Mouse (Mus musculus) brain, embryonic 14.5 days (tissue): ENCODE data around the gene Mycbpap. TPM values are rescaled to one million over a fixed set of nuclear protein-coding genes. Genes with fewer than 3 reads are reported as not detected.

ENCODE experiments used
- DNase-seq: peaks from one replicate; pipeline ENCODE4 v3.0.0-alpha.2; 2011; ENCODE audit warnings: low read depth
- CTCF ChIP-seq: fragments of 200-500 bp; IDR thresholded peaks from 2 replicates; pipeline ENCODE4 v1.5.1; 2012; ENCODE audit warnings: inconsistent platforms, mild to moderate bottlenecking, moderate library complexity, borderline replicate concordance; ENCODE audit not compliant: insufficient read depth, insufficient read length; ENCODE audit errors: extremely low read depth
- POLR2A ChIP-seq: fragments of 200-500 bp; IDR thresholded peaks from 2 replicates; pipeline ENCODE4 v1.6.1; 2012; ENCODE audit warnings: mild to moderate bottlenecking, inconsistent platforms, borderline replicate concordance; ENCODE audit not compliant: poor library complexity, insufficient read depth, insufficient read length, severe bottlenecking; ENCODE audit errors: extremely low read depth
- polyA plus RNA-seq: library from polyadenylated mRNA; depleted of rRNA; stranded (reverse); fragments of >200 nt; gene quantifications from 2 replicates; pipeline ENCODE4 v1.2.3, GENCODE M21; 2012

Mycbpap gene
- polyA plus RNA-seq, 1 experiment: 3.0 TPM

DNA sequence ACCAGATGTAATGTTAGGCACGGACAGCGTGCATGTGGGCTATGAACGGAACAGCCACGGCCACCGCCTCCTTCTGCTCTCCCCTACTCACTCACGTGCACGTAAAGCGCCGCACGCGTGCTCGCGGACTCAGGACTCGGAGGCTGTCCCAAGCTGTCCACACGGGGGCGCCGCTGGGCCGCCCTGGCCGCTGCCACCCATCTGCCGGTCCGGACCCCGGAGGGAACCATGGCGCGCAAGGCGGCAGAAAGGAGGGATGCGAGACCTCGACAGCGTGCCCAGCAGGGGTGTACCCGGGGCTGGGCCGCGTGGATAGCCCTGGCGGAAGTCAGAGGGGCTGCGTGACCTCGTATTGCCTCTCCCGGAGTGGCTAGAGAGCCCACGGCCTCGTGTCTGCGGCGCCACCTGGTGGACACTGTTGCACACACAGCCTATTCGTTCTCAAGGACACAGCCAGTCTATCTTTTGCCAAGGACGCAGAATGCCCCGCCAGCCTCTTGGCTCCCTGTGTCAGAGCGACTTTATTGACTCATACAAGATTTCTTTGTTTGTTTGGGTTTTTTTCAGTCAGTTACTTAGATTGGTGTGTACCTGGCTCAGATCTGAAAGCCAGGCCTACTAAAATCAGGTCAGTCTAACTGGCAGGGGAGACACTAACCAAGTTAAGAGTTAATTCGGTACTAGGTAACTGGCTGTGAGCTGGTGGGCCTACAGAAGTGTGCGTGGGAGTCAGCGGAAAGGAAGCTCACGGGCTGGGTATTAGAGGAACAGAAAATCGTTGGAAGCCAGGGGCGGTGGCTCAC, 27.5 kb upstream of the Mycbpap start, which contains the start of gene Rsad1:
TSS of gene Rsad1 (minus strand) at position 368 of the 803 bp plus-strand sequence.
- DNase-seq: peak; percentile 96
- TF ChIP-seq POLR2A (peak; percentile 10; the same call in 1 of the 2 replicates), CTCF (peak; percentile 79)

DNA sequence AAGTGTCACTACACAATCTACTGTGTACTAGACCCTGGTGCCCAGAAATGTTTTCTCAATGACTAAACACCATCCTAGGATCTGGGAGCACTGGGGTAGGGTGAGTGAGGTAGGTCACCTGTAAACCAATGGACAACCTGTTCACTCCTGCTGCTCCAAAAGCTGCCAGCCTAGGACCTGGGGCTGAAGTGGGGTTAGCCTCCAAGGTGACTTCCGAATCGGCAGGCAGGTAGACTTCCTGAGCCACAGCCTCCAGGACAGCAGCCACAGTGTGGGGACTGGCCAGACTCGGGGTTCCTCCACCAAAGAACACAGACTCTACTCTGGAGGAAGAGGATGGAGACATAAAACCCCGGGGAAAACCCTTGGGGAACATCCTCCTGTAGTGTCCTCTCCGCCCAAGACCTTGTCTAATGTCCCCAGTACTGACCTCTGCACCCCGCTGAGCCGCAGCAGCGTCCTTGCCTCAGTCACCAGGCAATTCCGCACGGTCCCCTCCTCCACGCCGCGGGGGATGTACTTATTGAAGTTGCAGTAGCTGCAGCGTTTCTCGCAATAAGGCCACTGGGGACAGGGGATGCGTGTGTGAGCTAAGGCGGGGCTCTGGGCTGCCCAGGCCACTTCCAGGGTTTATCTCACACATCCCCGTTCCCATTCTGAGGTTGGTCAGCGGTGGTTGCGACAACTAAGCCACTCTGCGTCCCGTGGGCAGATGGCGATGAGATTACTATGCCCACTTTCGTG, 26.7 kb upstream of the Mycbpap start:
- DNase-seq: peak; percentile 56
- TF ChIP-seq CTCF (no peak), POLR2A (no peak)

DNA sequence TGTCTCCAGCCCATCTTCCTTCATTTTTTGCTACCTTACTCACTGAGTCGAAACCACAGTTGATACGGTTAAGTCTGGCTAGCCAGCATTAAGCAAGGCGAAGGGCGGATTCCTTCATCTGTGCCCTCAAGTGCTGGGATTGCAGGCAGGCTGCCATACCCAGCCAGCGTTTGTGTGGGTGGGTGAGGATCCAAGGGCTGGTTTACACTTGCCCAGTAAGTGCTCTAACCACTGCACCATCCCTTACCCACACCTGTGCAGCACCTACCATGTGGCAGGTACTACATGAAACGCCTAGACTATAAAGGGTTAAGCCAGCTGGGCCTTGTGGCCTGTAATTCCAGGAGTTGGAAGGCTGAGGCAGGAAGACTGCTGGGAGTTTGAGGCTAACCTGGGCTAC, 25.7 kb upstream of the Mycbpap start:
- no peak for DNase-seq
- TF ChIP-seq CTCF (no peak), POLR2A (no peak)

- DNase-seq: no peak
- TF ChIP-seq POLR2A (no peak), CTCF (no peak)
These were observed 24.8 kb upstream of the Mycbpap start for GRCm38 (mm10) chr11:94546381-94546780.

GRCm38 (mm10) chr11:94544422-94544821, 22.9 kb upstream of the Mycbpap start:
- DNase-seq: peak; percentile 44
- TF ChIP-seq CTCF (no peak), POLR2A (no peak)

GRCm38 (mm10) chr11:94543932-94544331, 22.4 kb upstream of the Mycbpap start:
- DNase-seq: peak; percentile 83
- peak; percentile 78 for TF ChIP-seq CTCF
- no peak for TF ChIP-seq POLR2A

DNA sequence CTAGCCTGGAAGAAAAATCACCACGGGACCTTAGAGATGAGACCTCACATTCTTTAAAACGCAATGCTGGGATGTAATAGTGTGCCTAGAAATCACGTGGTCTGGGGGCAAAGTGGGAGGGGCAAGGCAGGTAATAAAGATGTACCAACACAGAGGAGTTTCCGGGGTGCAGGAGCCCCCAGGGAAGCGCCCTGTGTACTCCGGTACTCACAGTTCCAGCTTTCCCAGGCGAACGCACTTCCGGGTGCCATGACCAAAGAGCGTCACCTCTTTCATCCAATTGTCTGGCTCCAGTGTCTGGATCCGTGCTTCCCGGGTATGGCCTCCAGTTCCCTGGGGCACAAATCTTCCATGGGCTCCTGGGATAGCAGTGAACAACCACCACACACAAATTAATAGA, 21.8 kb upstream of the Mycbpap start:
- TF ChIP-seq POLR2A (no peak), CTCF (no peak)
- DNase-seq: no peak

- DNase-seq: no peak
- TF ChIP-seq POLR2A: no peak
- TF ChIP-seq CTCF: no peak
These were observed 20.9 kb upstream of the Mycbpap start for GRCm38 (mm10) chr11:94542400-94542799.

DNA sequence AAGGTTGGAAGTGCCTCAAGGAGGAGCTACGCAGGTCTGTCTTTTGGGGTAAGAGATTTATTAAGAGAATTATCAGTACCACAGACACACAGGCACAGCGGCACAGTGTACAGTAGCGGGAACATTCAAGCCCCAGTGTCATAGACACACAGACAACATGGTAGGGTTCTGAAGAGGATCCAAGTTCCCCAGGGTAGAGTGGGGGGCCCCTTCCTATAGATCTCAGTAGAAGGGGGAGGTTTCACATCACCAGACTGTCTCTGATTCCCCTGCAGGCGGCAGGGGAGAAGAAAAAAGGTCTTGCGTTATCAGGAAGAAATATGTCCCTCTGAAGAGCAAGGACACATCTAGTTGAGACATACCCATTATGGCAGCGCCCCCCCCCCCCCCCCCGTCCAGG, 18.2 kb upstream of the Mycbpap start:
- TF ChIP-seq POLR2A: no peak
- TF ChIP-seq CTCF: no peak
- no peak for DNase-seq

GRCm38 (mm10) chr11:94538733-94539292, 17.3 kb upstream of the Mycbpap start:
- DNase-seq: no peak
- TF ChIP-seq CTCF (no peak), POLR2A (no peak)

- TF ChIP-seq CTCF (no peak), POLR2A (no peak)
- no peak for DNase-seq
These were observed 11.6 kb upstream of the Mycbpap start for GRCm38 (mm10) chr11:94533171-94533570.
